Mouse (Mus musculus) heart, adult 2 months (tissue): ENCODE results near the gene Olfr1040.

Experiments
- CTCF ChIP-seq: fragments of 200-600 bp; IDR thresholded peaks from 2 replicates; pipeline ENCODE4 v1.8.1; 2022; ENCODE audit warnings: antibody characterized with exemption, mild to moderate bottlenecking, moderate library complexity
- POLR2A ChIP-seq: fragments of 200-500 bp; IDR thresholded peaks from 2 replicates; pipeline ENCODE4 v1.6.1; 2011; ENCODE audit warnings: mild to moderate bottlenecking, low read depth, low read length, control low read depth; ENCODE audit not compliant: insufficient read depth

GRCm38 (mm10) chr2:86179950-86180349, 33.4 kb upstream of the Olfr1040 start:
- TF ChIP-seq POLR2A (no peak), CTCF (no peak)
